Mouse (Mus musculus) embryo, embryonic 11.5 days (tissue): Measurements from ENCODE around the gene Ugt1a5.
"Not testable (repeated sequence)": the region's sequence is repeated elsewhere in the genome, so short reads cannot be mapped to it uniquely, and the experiment has no call there.

Experiments used
- DNase-seq: peaks from one replicate; pipeline ENCODE4 v3.0.0-alpha.2; 2012; ENCODE audit warnings: low read depth, low spot score

Ugt1a5 gene

GRCm38 (mm10) chr1:88165711-88166110 lies at the start of gene Ugt1a5:
Ugt1a5 (plus strand) TSS chr1:88166012.
- no peak for DNase-seq

DNA sequence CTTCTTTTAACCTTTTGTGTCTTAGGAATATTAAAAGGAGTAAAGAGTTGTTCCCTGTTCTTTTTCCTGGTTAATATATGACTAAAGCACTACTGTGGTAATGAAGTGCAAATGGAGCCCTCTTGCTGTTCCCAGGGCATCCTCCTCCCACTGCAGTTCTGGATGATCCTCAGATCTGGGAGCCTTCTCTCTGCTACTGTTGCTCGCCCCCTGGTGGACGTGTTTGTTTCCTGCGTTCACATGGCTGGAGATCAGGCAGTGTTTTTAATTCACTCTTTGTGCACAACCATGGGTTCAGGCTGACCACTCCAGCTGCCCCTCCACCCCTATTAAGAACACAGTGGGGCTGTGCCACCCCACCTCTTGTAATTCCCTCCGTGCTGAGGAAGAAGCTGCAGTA lies 45.3 kb upstream of the Ugt1a5 start:
- not testable (repeated sequence) for DNase-seq

DNA sequence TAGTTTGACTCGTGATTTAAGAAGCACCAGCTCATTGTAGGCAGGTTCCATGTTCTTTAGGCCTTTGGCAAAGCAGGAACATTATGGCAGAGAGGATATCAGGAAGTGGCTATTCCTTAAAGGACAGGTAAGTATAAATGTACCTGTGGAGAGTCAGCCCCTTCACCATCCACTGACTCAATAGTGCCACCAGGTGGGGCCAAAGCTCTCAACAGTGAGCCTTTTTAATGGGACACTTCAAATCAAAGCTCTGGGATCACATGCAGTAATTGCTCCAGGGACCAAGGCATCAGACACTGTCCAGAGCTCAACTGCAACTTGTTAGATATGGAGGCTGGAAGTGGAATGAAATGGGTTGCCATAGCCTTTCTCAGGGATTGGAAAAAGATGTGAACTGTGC lies 44.3 kb upstream of the Ugt1a5 start:
- not testable (repeated sequence) for DNase-seq

DNA sequence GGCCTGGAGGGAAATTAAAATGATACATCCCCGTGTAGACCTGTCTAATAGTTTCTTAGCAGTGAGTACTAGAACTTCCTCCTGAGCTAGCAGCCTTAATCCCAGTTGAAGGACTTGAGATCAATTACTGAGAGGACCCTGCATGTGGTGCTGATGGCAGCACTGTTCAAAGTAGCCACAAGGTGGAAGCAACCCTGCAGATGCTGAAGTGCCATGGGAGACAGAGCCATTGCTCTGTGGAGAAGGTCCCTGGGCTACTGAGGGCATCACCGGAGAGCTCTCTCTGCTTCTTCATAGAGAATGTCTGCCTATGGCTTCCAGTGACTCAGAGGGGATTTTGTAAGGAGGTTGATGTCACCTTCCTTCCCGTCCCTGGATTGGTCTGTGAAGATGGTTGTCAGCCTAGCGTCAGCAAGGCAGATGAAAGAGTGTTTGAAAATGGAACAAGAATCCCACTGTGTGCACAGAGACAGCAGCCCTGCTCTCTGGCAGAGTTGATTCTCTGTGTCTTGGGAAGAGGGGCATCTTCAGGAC lies 39.9 kb upstream of the Ugt1a5 start:
- DNase-seq = not testable (repeated sequence)

- not testable (repeated sequence) for DNase-seq
Measured at GRCm38 (mm10) chr1:88129091-88129490, 36.7 kb upstream of the Ugt1a5 start.

- DNase-seq = not testable (repeated sequence)
Measured at GRCm38 (mm10) chr1:88130223-88130622, 35.6 kb upstream of the Ugt1a5 start.

DNA sequence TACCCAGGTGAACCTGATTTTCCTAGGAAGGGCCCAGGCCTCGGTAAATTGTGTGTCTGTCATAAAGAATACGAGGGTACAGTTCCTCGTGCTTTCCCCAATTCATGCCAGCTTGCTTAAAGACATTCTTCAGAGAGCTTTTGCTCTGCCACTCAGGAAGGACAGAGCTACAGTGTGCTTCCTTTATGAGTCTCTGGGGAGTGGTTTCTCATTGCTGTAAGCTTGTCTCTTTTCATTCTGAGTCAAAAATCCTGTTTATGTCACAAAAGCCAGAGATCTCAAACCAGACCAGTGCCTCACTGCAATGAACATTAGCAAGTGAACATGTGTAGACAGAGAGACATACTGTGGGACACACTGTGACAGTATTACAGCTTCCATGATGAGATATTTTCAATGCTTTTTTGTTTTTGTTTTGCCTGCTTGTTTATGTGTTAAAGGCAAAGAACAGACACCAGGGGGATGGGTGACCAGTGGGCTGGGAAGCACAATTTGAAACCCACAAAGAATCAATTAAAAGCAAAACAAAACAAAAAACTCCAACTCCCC lies 31.8 kb upstream of the Ugt1a5 start:
- DNase-seq = no peak

GRCm38 (mm10) chr1:88134457-88135011 lies 31.3 kb upstream of the Ugt1a5 start, which contains the start of gene Ugt1a6a:
Ugt1a6a (plus strand) TSS chr1:88134809.
- not testable (repeated sequence) for DNase-seq

DNA sequence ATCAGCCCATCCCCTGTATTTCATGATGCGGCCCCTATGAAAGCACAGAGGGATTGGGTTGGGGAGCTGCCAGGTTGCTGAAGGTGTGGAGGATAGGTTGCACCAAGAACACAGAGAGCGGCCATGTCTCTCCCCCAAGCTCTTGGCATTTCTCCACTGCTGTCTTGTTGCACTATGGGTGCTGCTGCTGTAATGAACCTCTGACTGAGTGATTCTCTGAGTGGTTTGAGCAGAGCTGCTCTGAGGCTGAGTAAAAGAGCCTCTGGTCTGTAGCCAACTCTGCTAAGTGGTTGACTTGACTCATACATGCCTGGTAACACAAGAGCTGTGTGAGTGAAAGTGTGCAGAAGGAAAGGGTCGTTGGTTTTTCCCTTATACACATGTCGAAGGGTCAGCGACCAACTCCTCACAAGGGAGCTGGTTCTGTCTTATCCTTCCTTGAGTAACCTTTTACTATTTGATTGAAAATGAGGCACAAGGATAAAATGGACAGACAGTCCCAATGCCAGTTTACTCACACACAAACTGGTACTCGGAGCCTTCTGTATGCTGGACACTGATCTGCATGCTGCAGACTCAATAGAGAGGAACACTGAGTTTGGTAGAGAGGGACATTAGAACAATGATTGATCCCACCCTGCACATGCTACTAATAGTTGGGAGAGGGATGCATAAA lies 30.4 kb upstream of the Ugt1a5 start:
- not testable (repeated sequence) for DNase-seq

GRCm38 (mm10) chr1:88136646-88137045 lies 29.2 kb upstream of the Ugt1a5 start:
- no peak for DNase-seq

GRCm38 (mm10) chr1:88137264-88137663 lies 28.5 kb upstream of the Ugt1a5 start:
- no peak for DNase-seq

GRCm38 (mm10) chr1:88138145-88138544 lies 27.7 kb upstream of the Ugt1a5 start:
- no peak for DNase-seq

DNA sequence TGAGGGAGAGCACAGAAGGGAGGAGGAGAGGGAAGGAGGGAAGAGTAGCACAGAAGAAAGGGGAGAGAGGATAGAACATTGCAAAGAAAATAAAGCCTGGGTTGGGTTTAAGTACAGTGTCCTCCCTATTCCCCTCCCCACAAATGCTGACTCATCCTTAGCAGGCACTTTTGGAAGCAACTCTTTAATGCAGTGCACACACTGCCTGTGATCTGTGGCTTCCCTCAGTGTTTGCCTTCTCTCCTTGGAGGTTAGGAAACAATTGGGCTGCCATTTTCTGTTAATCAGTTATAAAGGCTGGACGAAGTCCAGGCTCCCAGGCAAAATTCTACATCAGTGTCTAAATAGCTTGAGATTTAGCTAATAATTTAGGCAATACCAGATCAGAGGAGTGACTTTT lies 25.3 kb upstream of the Ugt1a5 start:
- not testable (repeated sequence) for DNase-seq

DNA sequence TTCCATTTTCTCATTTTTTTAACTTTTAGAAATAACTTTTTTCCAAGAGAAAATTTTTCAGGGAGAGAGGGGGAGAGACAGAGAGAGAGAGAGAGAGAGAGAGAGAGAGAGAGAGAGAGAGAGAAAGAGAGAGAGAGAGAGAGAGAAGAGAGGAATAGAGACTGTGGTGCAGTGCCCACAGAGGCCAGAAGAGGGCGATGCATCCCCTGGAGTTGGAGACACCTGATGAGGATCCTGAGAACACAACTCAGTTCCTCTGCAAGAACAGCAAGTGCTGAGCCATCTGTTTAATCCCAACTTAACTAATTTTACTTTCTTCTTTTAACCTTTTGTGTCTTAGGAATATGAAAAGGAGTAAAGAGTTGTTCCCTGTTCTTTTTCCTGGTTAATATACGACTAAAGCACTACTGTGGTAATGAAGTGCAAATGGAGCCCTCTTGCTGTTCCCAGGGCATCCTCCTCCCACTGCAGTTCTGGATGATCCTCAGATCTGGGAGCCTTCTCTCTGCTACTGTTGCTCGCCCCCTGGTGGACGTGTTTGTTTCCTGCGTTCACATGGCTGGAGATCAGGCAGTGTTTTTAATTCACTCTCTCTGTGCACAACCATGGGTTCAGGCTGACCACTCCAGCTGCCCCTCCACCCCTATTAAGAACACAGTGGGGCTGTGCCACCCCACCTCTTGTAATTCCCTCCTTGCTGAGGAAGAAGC lies 21.7 kb upstream of the Ugt1a5 start:
- not testable (repeated sequence) for DNase-seq

- DNase-seq = not testable (repeated sequence)
Measured at GRCm38 (mm10) chr1:88145278-88145677, 20.5 kb upstream of the Ugt1a5 start.

DNA sequence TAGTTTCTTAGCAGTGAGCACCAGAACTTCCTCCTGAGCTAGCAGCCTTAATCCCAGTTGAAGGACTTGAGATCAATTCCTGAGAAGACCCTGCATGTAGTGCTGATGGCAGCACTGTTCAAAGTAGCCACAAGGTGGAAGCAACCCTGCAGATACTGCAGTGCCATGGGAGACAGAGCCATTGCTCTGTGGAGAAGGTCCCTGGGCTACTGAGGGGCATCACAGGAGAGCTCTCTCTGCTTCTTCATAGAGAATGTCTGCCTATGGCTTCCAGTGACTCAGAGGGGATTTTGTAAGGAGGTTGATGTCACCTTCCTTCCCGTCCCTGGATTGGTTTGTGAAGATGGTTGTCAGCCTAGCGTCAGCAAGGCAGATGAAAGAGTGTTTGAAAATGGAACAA lies 15.7 kb upstream of the Ugt1a5 start:
- not testable (repeated sequence) for DNase-seq

DNA sequence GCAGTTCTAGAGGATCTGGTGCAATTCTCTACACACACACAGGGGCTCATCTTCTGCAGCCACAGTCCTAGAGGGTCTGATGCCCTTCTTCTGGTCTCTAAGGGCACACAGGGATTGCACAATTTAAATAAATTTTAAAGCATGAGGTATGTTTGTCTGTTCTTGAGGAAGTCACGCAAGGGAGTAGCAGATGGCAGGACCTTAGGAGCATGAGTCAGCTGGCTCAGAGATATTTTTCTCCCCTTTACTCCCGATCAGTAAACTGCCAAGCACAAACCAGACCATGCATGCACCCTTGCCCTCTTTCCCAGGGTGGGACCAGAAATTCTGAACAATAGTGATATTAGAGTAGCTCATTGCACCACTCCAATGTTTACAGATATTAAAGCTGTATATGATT lies 7.4 kb upstream of the Ugt1a5 start:
- DNase-seq = no peak

- not testable (repeated sequence) for DNase-seq
Measured at GRCm38 (mm10) chr1:88172190-88172589, 6.4 kb downstream of the Ugt1a5 start.

DNA sequence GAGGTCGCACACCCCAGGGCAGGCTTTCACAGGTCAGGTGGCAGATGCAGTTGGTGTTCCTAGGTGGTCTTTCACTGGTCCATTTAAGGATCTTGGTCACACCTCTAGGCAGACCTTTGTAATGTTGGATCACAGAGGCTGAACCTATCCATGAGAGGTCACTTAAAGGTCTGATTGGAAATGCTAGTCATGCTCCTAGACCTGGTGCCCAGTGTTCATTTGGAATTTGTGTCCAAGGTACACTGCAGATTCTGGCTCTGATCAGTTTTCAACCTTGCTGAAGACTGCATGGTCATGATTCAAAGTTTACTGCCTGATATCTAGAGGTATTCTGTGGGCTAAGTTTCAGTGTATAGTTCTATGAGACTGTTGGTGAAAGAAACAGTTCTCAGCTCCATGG lies 13.8 kb downstream of the Ugt1a5 start:
- DNase-seq = no peak

- no peak for DNase-seq
Measured at GRCm38 (mm10) chr1:88186325-88186935, 20.6 kb downstream of the Ugt1a5 start.

DNA sequence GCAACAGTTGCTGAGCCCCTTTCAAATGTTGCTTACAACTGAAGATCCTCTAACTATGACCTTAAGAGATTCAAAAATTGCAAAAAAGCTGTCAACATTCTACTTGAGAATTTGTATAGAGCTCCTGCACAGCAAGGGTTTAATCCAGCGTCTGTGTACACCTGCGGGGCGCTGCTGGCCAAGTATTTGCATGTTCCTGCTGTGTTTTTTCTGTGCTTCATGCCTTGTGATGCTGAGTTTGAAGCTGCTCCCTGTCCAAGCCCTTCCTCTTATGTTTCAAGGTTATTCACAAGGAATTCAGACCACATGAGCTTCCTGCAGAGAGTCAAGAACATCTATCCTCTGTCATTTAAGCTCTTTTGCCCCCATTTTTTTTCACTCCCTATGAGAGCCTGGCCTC lies 26.3 kb downstream of the Ugt1a5 start:
- DNase-seq = no peak

- no peak for DNase-seq
Measured at GRCm38 (mm10) chr1:88195687-88196086, 29.9 kb downstream of the Ugt1a5 start.
